Mouse (Mus musculus) MEL (cell line): Measurements from ENCODE around the gene Kcnq4. TPM values are rescaled to one million over a fixed set of nuclear protein-coding genes. Genes with fewer than 3 reads are reported as not detected.

Experiments
- DNase-seq: peaks from one replicate; pipeline ENCODE4 v3.0.0; 2011; ENCODE audit warnings: low read depth, low spot score
- H3K27ac ChIP-seq: 2 replicates; pipeline ENCODE4 v1.5.1; 2012; ENCODE audit warnings: low read depth, mild to moderate bottlenecking, control low read depth, low read length, moderate library complexity; ENCODE audit not compliant: control insufficient read depth
- H3K27me3 ChIP-seq, 2 experiments: fragments of 150-350 bp in 1 of 2; sonication (generic) in 1 of 2; 2 replicates each; pipeline ENCODE4 v1.6.1; 2012; ENCODE audit warnings: low read length in 2 of 2, mild to moderate bottlenecking in 2 of 2, improper control_type of control experiment in 1 of 2, moderate library complexity in 1 of 2; ENCODE audit not compliant: insufficient read depth in 2 of 2, control insufficient read depth in 1 of 2
- H3K36me3 ChIP-seq, 2 experiments: 2 replicates each; pipeline ENCODE4 v1.6.1; 2012 to 2014; ENCODE audit warnings: low read length in 2 of 2, improper control_type of control experiment in 1 of 2, inconsistent platforms in 1 of 2, mild to moderate bottlenecking in 1 of 2; ENCODE audit not compliant: insufficient read depth in 2 of 2, control insufficient read depth in 1 of 2
- H3K4me1 ChIP-seq, 2 experiments: fragments of 150-350 bp in 1 of 2; sonication (generic) in 1 of 2; 2 replicates each; pipeline ENCODE4 v1.6.1; 2012; ENCODE audit warnings: low read length in 2 of 2, improper control_type of control experiment in 1 of 2, mild to moderate bottlenecking in 1 of 2; ENCODE audit not compliant: insufficient read depth in 2 of 2, control insufficient read depth in 1 of 2
- H3K4me3 ChIP-seq, 2 experiments: fragments of 150-350 bp in 1 of 2; sonication (generic) in 1 of 2; 2 replicates each; pipeline ENCODE4 v1.5.1; 2012; ENCODE audit warnings: low read depth in 2 of 2, low read length in 2 of 2, mild to moderate bottlenecking in 2 of 2, moderate library complexity in 2 of 2, control low read depth in 1 of 2, improper control_type of control experiment in 1 of 2; ENCODE audit not compliant: control insufficient read depth in 1 of 2, insufficient read depth in 1 of 2
- H3K79me2 ChIP-seq: 2 replicates; pipeline ENCODE4 v1.6.1; 2012; ENCODE audit warnings: mild to moderate bottlenecking, low read length, moderate library complexity; ENCODE audit not compliant: control insufficient read depth, poor library complexity, insufficient read depth
- H3K9ac ChIP-seq: 2 replicates; pipeline ENCODE4 v1.6.1; 2012; ENCODE audit warnings: low read depth, mild to moderate bottlenecking, control low read depth, low read length, moderate library complexity; ENCODE audit not compliant: control insufficient read depth, poor library complexity, severe bottlenecking
- H3K9me3 ChIP-seq: fragments of 150-350 bp; sonication (generic); replicated peaks from 2 replicates; pipeline ENCODE4 v1.6.1; 2012; ENCODE audit warnings: mild to moderate bottlenecking, low read length, improper control_type of control experiment, moderate library complexity; ENCODE audit not compliant: insufficient read depth
- BHLHE40 ChIP-seq: IDR thresholded peaks from 2 replicates; pipeline ENCODE4 v1.6.1; 2012; ENCODE audit warnings: low read depth, mild to moderate bottlenecking, inconsistent platforms, low read length, improper control_type of control experiment, borderline replicate concordance
- CHD1 ChIP-seq: IDR thresholded peaks from 2 replicates; pipeline ENCODE4 v1.6.1; 2012; ENCODE audit warnings: low read depth, mild to moderate bottlenecking, inconsistent platforms, low read length, improper control_type of control experiment
- CHD2 ChIP-seq: IDR thresholded peaks from 2 replicates; pipeline ENCODE4 v1.6.1; 2011; ENCODE audit warnings: low read length, improper control_type of control experiment
- CTCF ChIP-seq, 3 experiments: IDR thresholded peaks in 2 of 3; conservative IDR thresholded peaks in 1 of 3; 2 replicates each; pipeline ENCODE4 v1.5.1; 2011 to 2012; ENCODE audit warnings: low read length in 3 of 3, low read depth in 2 of 3, mild to moderate bottlenecking in 2 of 3, improper control_type of control experiment in 1 of 3, inconsistent platforms in 1 of 3, mixed read lengths in 1 of 3, moderate library complexity in 1 of 3; ENCODE audit not compliant: control insufficient read depth in 1 of 3, insufficient read depth in 1 of 3, poor library complexity in 1 of 3, severe bottlenecking in 1 of 3
- E2F4 ChIP-seq: IDR thresholded peaks from 2 replicates; pipeline ENCODE4 v1.6.1; 2011; ENCODE audit warnings: low read depth, low read length, improper control_type of control experiment, borderline replicate concordance
- ELF1 ChIP-seq: IDR thresholded peaks from 2 replicates; pipeline ENCODE4 v1.6.1; 2014; ENCODE audit warnings: low read depth, mild to moderate bottlenecking, inconsistent platforms, low read length, improper control_type of control experiment, moderate library complexity
- EP300 ChIP-seq, 2 experiments: IDR thresholded peaks; 2 replicates each; pipeline ENCODE4 v1.6.1; 2011; ENCODE audit warnings: improper control_type of control experiment in 2 of 2, low read length in 2 of 2, low read depth in 1 of 2, mild to moderate bottlenecking in 1 of 2
- GABPA ChIP-seq: IDR thresholded peaks from 2 replicates; pipeline ENCODE4 v1.6.1; 2012; ENCODE audit warnings: low read depth, mild to moderate bottlenecking, inconsistent platforms, low read length, improper control_type of control experiment, moderate library complexity
- GATA1 ChIP-seq: IDR thresholded peaks from 2 replicates; pipeline ENCODE4 v1.6.1; 2011; ENCODE audit warnings: low read depth, low read length, improper control_type of control experiment
- HCFC1 ChIP-seq: IDR thresholded peaks from 2 replicates; pipeline ENCODE4 v1.6.1; 2012; ENCODE audit warnings: low read depth, mild to moderate bottlenecking, inconsistent platforms, low read length, improper control_type of control experiment, moderate library complexity
- KAT2A ChIP-seq: conservative IDR thresholded peaks from 2 replicates; pipeline ENCODE4 v1.6.1; 2012; ENCODE audit warnings: low read depth, low read length, improper control_type of control experiment, inconsistent platforms
- MAX ChIP-seq: IDR thresholded peaks from 2 replicates; pipeline ENCODE4 v1.6.1; 2011; ENCODE audit warnings: low read length, improper control_type of control experiment
- MAZ ChIP-seq: IDR thresholded peaks from 2 replicates; pipeline ENCODE4 v1.6.1; 2012; ENCODE audit warnings: low read depth, mild to moderate bottlenecking, inconsistent platforms, low read length, improper control_type of control experiment
- MXI1 ChIP-seq: IDR thresholded peaks from 2 replicates; pipeline ENCODE4 v1.6.1; 2011; ENCODE audit warnings: mild to moderate bottlenecking, low read depth, low read length, improper control_type of control experiment
- MYB ChIP-seq: IDR thresholded peaks from 2 replicates; pipeline ENCODE4 v1.6.1; 2011; ENCODE audit warnings: mild to moderate bottlenecking, low read depth, low read length, improper control_type of control experiment
- MYC ChIP-seq: IDR thresholded peaks from 2 replicates; pipeline ENCODE4 v1.6.1; 2011; ENCODE audit warnings: low read depth, mild to moderate bottlenecking, low read length, improper control_type of control experiment, moderate library complexity
- NELFE ChIP-seq: IDR thresholded peaks from 2 replicates; pipeline ENCODE4 v1.6.1; 2011; ENCODE audit warnings: low read depth, low read length, improper control_type of control experiment
- POLR2A ChIP-seq, 2 experiments: IDR thresholded peaks; 2 replicates each; pipeline ENCODE4 v1.6.1; 2011 to 2012; ENCODE audit warnings: low read length in 2 of 2, mild to moderate bottlenecking in 2 of 2, control low read depth in 1 of 2, improper control_type of control experiment in 1 of 2, low read depth in 1 of 2, moderate library complexity in 1 of 2; ENCODE audit not compliant: control insufficient read depth in 1 of 2, insufficient read depth in 1 of 2, poor library complexity in 1 of 2
- POLR2AphosphoS2 ChIP-seq: IDR thresholded peaks from 2 replicates; pipeline ENCODE4 v1.6.1; 2011; ENCODE audit warnings: low read length, improper control_type of control experiment
- RCOR1 ChIP-seq: IDR thresholded peaks from 2 replicates; pipeline ENCODE4 v1.6.1; 2012; ENCODE audit warnings: low read depth, mild to moderate bottlenecking, inconsistent platforms, low read length, improper control_type of control experiment
- SIN3A ChIP-seq: IDR thresholded peaks from 2 replicates; pipeline ENCODE4 v1.6.1; 2012; ENCODE audit warnings: low read length, improper control_type of control experiment, inconsistent platforms
- USF1 ChIP-seq: IDR thresholded peaks from 2 replicates; pipeline ENCODE4 v1.6.1; 2014; ENCODE audit warnings: low read depth, mild to moderate bottlenecking, inconsistent platforms, low read length, improper control_type of control experiment, moderate library complexity
- ZC3H11A ChIP-seq: IDR thresholded peaks from 2 replicates; pipeline ENCODE4 v1.6.1; 2012; ENCODE audit warnings: low read depth, mild to moderate bottlenecking, inconsistent platforms, low read length, improper control_type of control experiment
- ZKSCAN1 ChIP-seq: IDR thresholded peaks from 2 replicates; pipeline ENCODE4 v1.6.1; 2012; ENCODE audit warnings: low read depth, mild to moderate bottlenecking, inconsistent platforms, low read length, improper control_type of control experiment, moderate library complexity
- ZNF384 ChIP-seq: IDR thresholded peaks from 2 replicates; pipeline ENCODE4 v1.6.1; 2012; ENCODE audit warnings: low read depth, mild to moderate bottlenecking, inconsistent platforms, low read length, improper control_type of control experiment
- polyA plus RNA-seq, 2 experiments: library from polyadenylated mRNA; stranded (reverse) in 1 of 2; unstranded in 1 of 2; fragments of >175 nt in 1 of 2; fragments of >200 nt in 1 of 2; gene quantifications; 2 replicates each; pipeline versions ENCODE4 v1.2.1 to v1.2.4; 2012; ENCODE audit warnings: low replicate concordance in 2 of 2, low read depth in 1 of 2; ENCODE audit not compliant: insufficient read length in 2 of 2, insufficient read depth in 1 of 2, missing spikeins in 1 of 2
- total RNA-seq: library from RNA; depleted of rRNA; stranded (reverse); fragments of 300-350 nt; gene quantifications from 2 replicates; pipeline ENCODE4 v1.2.3, GENCODE M21; 2012

The Kcnq4 gene
- total and polyA plus RNA-seq, 3 experiments = 0.07 TPM; not detected in 2

DNA sequence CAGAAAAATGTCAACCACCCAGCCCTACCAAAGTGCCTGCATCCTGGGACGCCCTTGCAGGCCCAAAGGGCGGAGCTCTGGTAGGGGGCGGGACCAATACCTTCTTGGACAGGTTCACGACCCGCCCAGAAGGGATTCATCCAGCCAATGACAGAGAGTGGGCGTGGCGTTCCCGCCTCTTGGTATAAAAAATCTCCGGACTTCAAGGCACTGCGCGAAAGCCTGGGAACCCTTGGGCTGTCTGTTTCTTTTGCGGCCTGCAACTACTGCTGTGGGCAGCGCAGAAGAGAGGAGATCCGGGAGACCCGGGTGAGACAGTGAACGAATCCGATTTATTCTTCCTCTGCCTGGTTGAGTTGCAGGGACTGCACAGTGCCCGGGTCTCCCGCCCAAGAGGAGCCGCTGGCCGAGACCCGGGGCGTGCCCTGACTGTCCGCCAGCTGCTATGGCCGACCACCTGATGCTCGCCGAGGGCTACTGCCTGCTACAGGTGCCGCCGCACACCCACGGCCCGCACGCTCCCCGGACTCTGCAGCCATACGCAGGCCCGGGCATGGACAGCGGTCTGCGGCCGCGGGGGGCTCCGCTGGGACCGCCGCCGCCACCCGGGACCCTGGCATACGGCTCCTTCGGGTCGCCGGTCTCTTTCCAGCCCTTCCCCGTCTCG, 81.9 kb downstream of the Kcnq4 start, which contains the start of gene Cited4 (continued):
- 0 out of 2 replicates have a peak, but pooled peaks have one; percentile 20 for TF ChIP-seq USF1
- 0 out of 2 replicates have a peak, but pooled peaks have one; percentile 81 for TF ChIP-seq CHD1
- no peak for TF ChIP-seq CHD2
- TF ChIP-seq GATA1 = no peak
- TF ChIP-seq GABPA = no peak
- TF ChIP-seq KAT2A = no peak; the same call in 1 of the 2 replicates
- peak; percentile 71 for TF ChIP-seq MXI1
- no peak for TF ChIP-seq BHLHE40
- TF ChIP-seq MAX = peak; percentile 19; the same call in 1 of the 2 replicates

DNA sequence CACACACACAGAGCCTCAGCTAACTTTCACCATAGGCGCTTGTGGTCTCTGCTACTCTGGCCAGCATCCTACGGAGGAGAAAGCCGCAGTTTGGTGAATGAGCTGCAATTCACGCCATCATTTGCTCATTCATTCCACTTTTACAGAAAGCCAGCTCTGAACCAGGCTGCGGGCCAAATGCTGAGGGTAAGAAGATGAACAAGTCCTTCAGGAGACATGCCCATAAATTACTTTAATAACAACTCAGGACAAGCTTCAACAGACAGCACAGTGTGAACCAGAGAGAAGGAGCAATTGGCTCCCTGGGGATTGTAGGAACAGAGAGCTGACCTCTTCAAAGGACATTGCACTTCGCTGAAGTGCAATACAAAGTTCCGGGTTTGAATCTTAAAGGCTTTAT, 82.6 kb downstream of the Kcnq4 start:
- Histone ChIP-seq H3K4me3 (peak overlapping the region; percentile 42 to 66), H3K27ac (peak overlapping the region; percentile 75)

DNA sequence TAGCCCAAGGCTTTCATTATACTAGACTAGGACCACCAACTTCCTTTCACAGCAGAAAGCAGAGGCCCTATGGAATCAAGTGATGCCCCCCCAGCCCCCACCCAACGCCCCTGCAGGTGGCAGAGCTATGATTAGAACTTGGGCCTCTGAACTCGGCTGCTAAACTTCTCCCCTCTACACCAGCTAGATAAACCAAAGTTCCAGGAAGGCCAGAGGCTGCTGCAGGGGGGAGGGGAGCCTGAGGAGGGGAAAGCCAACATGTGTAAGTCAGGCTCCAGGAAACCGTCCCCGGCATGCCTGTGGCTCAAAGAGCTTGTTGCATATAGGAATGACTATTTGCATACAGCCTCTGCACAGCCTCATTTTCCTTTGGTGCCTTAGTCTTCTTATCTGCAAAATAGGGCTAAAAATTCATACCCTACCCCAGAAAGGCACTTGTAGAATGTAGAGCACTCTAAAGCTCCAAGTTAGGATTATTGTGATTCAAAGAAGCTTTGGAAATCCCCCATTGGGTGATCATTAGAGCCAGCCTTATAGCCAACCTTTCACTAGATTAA, 83.2 kb downstream of the Kcnq4 start:
- Histone ChIP-seq H3K4me1 (peaks cover 16 to 28% of the 10 kb centered on the region in 2 experiments), H3K4me3 (peak overlapping the region in 1 of 2 experiments; percentile 66; a peak in 2 of 4 replicates), H3K9me3 (no peaks in the 10 kb centered on the region), H3K79me2 (peaks cover 15% of the 10 kb centered on the region), H3K36me3 (peaks cover 0 to 12% of the 10 kb centered on the region in 2 experiments; a peak in 2 of 4 replicates), H3K9ac (peak overlapping the region; percentile 19; the same call in 1 of the 2 replicates), H3K27me3 (no peaks in the 10 kb centered on the region), H3K27ac (peak overlapping the region; percentile 92)
- peak; percentile 87 for DNase-seq
- TF ChIP-seq BHLHE40 (peak; percentile 53; the same call in 1 of the 2 replicates), SIN3A (no peak), E2F4 (no peak), MYB (no peak), NELFE (no peak), POLR2AphosphoS2 (no peak), CTCF (IDR thresholded peaks at IDR 0.05 in 2 of 3, conservative IDR thresholded peaks at IDR 0.05 in 1 of 3; ENCODE audit: control insufficient read depth in 1 of 3, insufficient read depth in 1 of 3, low read depth in 2 of 3, low read length in 3 of 3, poor library complexity in 1 of 3, severe bottlenecking in 1 of 3) (no peak), ZNF384 (no peak), ZKSCAN1 (no peak), ZC3H11A (no peak), CHD1 (no peak), RCOR1 (peak; percentile 37; the same call in 1 of the 2 replicates), MYC (no peak), MXI1 (no peak; the same call in 1 of the 2 replicates), CHD2 (peak; percentile 42; the same call in 1 of the 2 replicates), USF1 (no peak), KAT2A (no peak), MAZ (no peak), HCFC1 (peak; percentile 10; the same call in 1 of the 2 replicates)

More for the DNA sequence above, 82.6 kb downstream of the Kcnq4 start:
- DNase-seq = peak; percentile 65
- H3K4me1 ChIP-seq = peaks cover 16 to 28% of the 10 kb centered on the region in 2 experiments
- H3K9ac ChIP-seq = peak overlapping the region; percentile 49
- H3K36me3 ChIP-seq = peaks cover 0 to 12% of the 10 kb centered on the region in 2 experiments; a peak in 2 of 4 replicates
- no peak for TF ChIP-seq MAZ
- no peak for TF ChIP-seq POLR2A (IDR thresholded peaks at IDR 0.05; ENCODE audit: control insufficient read depth in 1 of 2, insufficient read depth in 1 of 2, low read depth in 1 of 2, low read length in 2 of 2, poor library complexity in 1 of 2)
- peak in 1 of 2 experiments; percentile 8; a peak in 1 of 4 replicates for TF ChIP-seq EP300 (IDR thresholded peaks at IDR 0.05; ENCODE audit: low read depth in 1 of 2, low read length in 2 of 2)
- no peak for TF ChIP-seq BHLHE40
- no peak for TF ChIP-seq GATA1
- no peak for TF ChIP-seq NELFE
- TF ChIP-seq SIN3A = 0 out of 2 replicates have a peak, but pooled peaks have one; percentile 4
- TF ChIP-seq KAT2A = 0 out of 2 replicates have a peak, but pooled peaks have one; percentile 12
- no peak for TF ChIP-seq ELF1
- TF ChIP-seq ZKSCAN1 = no peak
- no peak for TF ChIP-seq CTCF (IDR thresholded peaks at IDR 0.05 in 2 of 3, conservative IDR thresholded peaks at IDR 0.05 in 1 of 3; ENCODE audit: control insufficient read depth in 1 of 3, insufficient read depth in 1 of 3, low read depth in 2 of 3, low read length in 3 of 3, poor library complexity in 1 of 3, severe bottlenecking in 1 of 3)
- TF ChIP-seq MAX = no peak
- peaks cover 15% of the 10 kb centered on the region for H3K79me2 ChIP-seq
- H3K9me3 ChIP-seq = no peaks in the 10 kb centered on the region
- no peaks in the 10 kb centered on the region for H3K27me3 ChIP-seq
